Mouse (Mus musculus) kidney, postnatal 25 days (tissue): ENCODE data around the gene Asrgl1.
"Not testable (repeated sequence)": the region's sequence is repeated elsewhere in the genome, so short reads cannot be mapped to it uniquely, and the experiment has no call there.

Experiments used
- DNase-seq, 2 experiments: peaks; one replicate each; pipeline ENCODE4 v3.0.0; 2021; ENCODE audit warnings: mixed read lengths in 2 of 2

Asrgl1 gene

GRCm38 (mm10) chr19:9135512-9136331, at the start of gene Asrgl1:
Asrgl1 (minus strand) TSS chr19:9135636.
- DNase-seq = peak; percentile 91 to 95

GRCm38 (mm10) chr19:9146214-9146613, 10.8 kb upstream of the Asrgl1 start:
- DNase-seq = no peak

GRCm38 (mm10) chr19:9143639-9144125, 8.2 kb upstream of the Asrgl1 start:
- no peak for DNase-seq

GRCm38 (mm10) chr19:9143230-9143629, 7.8 kb upstream of the Asrgl1 start:
- no peak for DNase-seq

GRCm38 (mm10) chr19:9140361-9140760, 4.9 kb upstream of the Asrgl1 start:
- not testable (repeated sequence) for DNase-seq

- DNase-seq = no peak
These were observed 1.7 kb upstream of the Asrgl1 start for GRCm38 (mm10) chr19:9137159-9137558.

GRCm38 (mm10) chr19:9134746-9135511, 507 bp downstream of the Asrgl1 start:
- DNase-seq = peak; percentile 28 to 52

GRCm38 (mm10) chr19:9129996-9130395, 5.4 kb downstream of the Asrgl1 start:
- DNase-seq = no peak

GRCm38 (mm10) chr19:9128499-9129194, 6.8 kb downstream of the Asrgl1 start:
- DNase-seq = no peak

GRCm38 (mm10) chr19:9123986-9124385, 11.4 kb downstream of the Asrgl1 start:
- not testable (repeated sequence) for DNase-seq

GRCm38 (mm10) chr19:9122390-9122789, 13.0 kb downstream of the Asrgl1 start:
- DNase-seq = no peak

GRCm38 (mm10) chr19:9119655-9120425, 15.6 kb downstream of the Asrgl1 start:
- DNase-seq = no peak

- no peak for DNase-seq
These were observed 18.2 kb downstream of the Asrgl1 start for GRCm38 (mm10) chr19:9117275-9117674.

- DNase-seq = no peak
These were observed 19.2 kb downstream of the Asrgl1 start for GRCm38 (mm10) chr19:9116268-9116667.

GRCm38 (mm10) chr19:9112043-9112442, 23.4 kb downstream of the Asrgl1 start:
- no peak for DNase-seq

GRCm38 (mm10) chr19:9110182-9110869, 25.1 kb downstream of the Asrgl1 start:
- peak in 1 of 2 experiments; percentile 52 for DNase-seq

GRCm38 (mm10) chr19:9108536-9108935, 26.9 kb downstream of the Asrgl1 start:
- no peak for DNase-seq

GRCm38 (mm10) chr19:9107379-9107755, 28.1 kb downstream of the Asrgl1 start:
- DNase-seq = peak in 1 of 2 experiments; percentile 16

- no peak for DNase-seq
These were observed 28.6 kb downstream of the Asrgl1 start for GRCm38 (mm10) chr19:9106751-9107378.

GRCm38 (mm10) chr19:9106096-9106495, 29.3 kb downstream of the Asrgl1 start:
- DNase-seq = no peak

GRCm38 (mm10) chr19:9105101-9105685, 30.2 kb downstream of the Asrgl1 start:
- DNase-seq = no peak
